Mouse (Mus musculus) Patski (cell line): Measurements from ENCODE around the gene Lypd4. TPM values are rescaled to one million over a fixed set of nuclear protein-coding genes. Genes with fewer than 3 reads are reported as not detected.
"Not testable (repeated sequence)": the region's sequence is repeated elsewhere in the genome, so short reads cannot be mapped to it uniquely, and the experiment has no call there.

Experiments used
- ATAC-seq: fragments of 100-300 bp; one replicate; pipeline ENCODE4 v1.8.0; 2021
- CTCF ChIA-PET: fragments of 350-600 bp; sonication (Branson Sonifier 250); formaldehyde crosslinking; loops from one replicate; lab custom pipeline; 2022; ENCODE audit warnings: inconsistent platforms; lab: Charles Lee
- POLR2A ChIA-PET: fragments of 350-600 bp; sonication (Branson Sonifier 250); formaldehyde crosslinking; loops from one replicate; lab custom pipeline; 2022; ENCODE audit warnings: antibody characterized with exemption, inconsistent platforms; lab: Charles Lee
- DNase-seq: peaks from one replicate; pipeline ENCODE4 v3.0.0-alpha.2; 2011; ENCODE audit warnings: low read depth, low spot score
- H3K27me3 ChIP-seq: fragments of 371-371 bp; one replicate; pipeline ENCODE4 v1.5.1; 2021
- CTCF ChIP-seq: fragments of 100-300 bp; IDR thresholded peaks from one replicate; pipeline ENCODE4 v1.5.1; 2021
- in situ Hi-C: fragments of 300-500 bp; cut with MboI; formaldehyde crosslinking; loops from 3 replicates; pipeline ENCODE4 v1.11.1; 2018; ENCODE audit warnings: low pct_unique_long_range_greater_than_20kb, mixed read lengths
- polyA plus RNA-seq: library from polyadenylated mRNA; unstranded; gene quantifications from one replicate; pipeline ENCODE4 v1.2.3, GENCODE M21; 2021

Gene Lypd4
- polyA plus RNA-seq, 1 experiment from 2014 or later: 0.10 TPM

DNA sequence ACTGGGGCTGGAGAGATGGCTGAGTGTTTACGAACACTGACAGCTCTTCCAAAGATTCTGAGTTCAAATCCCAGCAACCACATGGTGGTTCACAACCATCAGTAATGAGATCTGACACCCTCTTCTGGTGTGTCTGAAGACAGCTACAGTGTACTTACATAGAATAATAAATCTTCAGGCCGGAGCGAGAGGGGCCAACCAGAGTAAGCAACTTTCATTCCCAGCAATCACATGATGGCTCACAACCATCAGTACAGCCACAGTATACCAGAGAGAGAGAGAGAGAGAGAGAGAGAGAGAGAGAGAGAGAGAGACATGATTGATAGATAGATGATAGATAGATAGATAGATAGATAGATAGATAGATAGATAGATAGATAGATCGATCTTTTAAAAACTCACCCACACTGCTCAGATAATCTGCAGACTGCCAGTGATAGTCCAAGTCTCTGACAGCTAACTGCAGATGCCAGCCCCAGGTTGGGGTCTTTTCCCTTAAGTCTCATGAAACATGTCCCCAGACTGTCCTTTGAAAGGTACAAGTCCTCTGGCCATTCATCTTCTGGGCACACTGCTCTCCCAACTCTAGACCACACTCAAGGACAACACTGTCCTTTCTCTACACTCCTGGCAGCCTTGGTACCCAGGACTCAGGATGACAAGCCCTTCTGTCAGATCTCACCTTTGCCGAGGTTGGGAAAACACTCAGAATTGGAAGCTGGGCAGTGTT, 18.0 kb downstream of the Lypd4 start:
- ChIA-PET POLR2A (interaction anchor here (0.6 to 1.3 kb wide), 2 partner anchors 17 to 37 kb away, joined by 5 to 6 read pairs; partner anchors contain the start of gene Lypd4), CTCF (interaction anchor here (0.6 to 1.0 kb wide), 2 partner anchors 22 to 46 kb away, joined by 3 read pairs; no protein-coding TSS in a partner anchor)
- no peaks in the 10 kb centered on the region for H3K27me3 ChIP-seq
- in situ Hi-C loops: no loop called here
- no peak for ATAC-seq
- no peak for TF ChIP-seq CTCF
- no peak for DNase-seq

DNA sequence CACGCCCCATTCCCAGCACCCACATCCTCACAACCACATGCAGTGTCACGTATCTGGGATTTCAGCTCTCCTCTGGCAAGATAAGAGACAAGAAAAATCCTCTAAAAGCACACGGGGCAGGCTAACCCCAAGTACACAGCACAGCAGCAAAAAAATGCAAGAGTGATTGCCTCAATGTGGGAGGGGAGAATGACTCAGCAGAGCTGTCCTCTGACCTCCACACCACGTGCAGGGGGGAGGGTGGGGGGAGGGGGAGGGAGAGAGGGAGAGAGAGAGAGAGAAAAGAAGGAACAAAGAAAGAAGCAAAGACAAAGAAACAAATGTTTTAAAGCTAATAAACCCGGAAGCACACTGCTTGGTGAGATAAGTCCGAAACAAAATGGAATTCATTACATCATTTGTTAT, 18.8 kb downstream of the Lypd4 start:
- DNase-seq (no peak), ATAC-seq (no peak)
- CTCF ChIA-PET: interaction anchor here (1.0 kb wide), 1 partner anchor 22 kb away, joined by 3 read pairs; no protein-coding TSS in a partner anchor
- in situ Hi-C loops: no loop called here
- no peak for TF ChIP-seq CTCF
- POLR2A ChIA-PET: interaction anchor here (0.6 to 1.3 kb wide), 2 partner anchors 18 to 37 kb away, joined by 5 to 6 read pairs; partner anchors contain the start of gene Lypd4
- no peaks in the 10 kb centered on the region for H3K27me3 ChIP-seq

DNA sequence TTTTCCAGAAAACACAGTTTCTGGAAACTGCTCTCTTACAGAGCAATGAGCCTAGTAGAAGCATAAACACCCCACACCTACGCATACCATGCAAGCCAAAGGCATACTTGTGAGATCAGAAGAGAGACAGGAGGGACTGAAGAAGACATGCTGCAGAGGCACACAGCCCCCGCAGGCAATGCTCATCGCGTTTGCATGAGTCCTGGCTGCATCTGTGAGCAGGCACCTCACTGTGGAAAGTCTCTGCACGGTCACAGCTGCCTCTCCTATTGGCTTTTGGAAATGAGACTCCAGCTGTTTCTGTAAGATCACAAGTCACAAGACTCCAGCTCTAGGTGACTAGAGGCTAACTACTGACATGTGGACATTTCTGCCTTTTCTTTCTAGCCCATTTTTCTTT, 19.6 kb downstream of the Lypd4 start:
- no peaks in the 10 kb centered on the region for H3K27me3 ChIP-seq
- TF ChIP-seq CTCF: no peak
- DNase-seq (no peak), ATAC-seq (peak; percentile 65)
- CTCF ChIA-PET: no interaction called here
- in situ Hi-C loops: no loop called here
- POLR2A ChIA-PET: no interaction called here

DNA sequence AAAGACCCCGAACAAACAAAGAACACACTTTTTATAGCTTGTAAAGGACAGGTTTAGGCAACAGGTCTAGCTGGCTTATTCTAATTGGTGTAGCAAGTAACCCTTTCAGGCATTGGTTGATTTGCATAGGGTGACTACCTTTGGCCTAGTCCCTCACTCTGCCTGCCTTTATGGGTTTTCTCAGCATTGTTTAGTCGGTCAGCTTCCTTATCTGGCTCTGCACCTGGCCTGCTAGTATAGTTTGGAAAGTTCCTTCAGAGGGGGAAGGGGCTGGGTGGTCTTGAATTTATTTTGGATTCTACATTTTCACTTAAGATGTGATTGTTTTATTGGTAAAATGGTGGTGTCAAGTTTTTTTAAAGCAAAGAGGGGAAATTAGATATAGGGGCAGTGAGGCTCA, 23.2 kb downstream of the Lypd4 start:
- POLR2A ChIA-PET, H3K27me3 ChIP-seq, in situ Hi-C loops, DNase-seq, ATAC-seq: not testable (repeated sequence)
- CTCF ChIA-PET: interaction anchor here (1.0 kb wide), 1 partner anchor 35 kb away, joined by 3 read pairs; no protein-coding TSS in a partner anchor

DNA sequence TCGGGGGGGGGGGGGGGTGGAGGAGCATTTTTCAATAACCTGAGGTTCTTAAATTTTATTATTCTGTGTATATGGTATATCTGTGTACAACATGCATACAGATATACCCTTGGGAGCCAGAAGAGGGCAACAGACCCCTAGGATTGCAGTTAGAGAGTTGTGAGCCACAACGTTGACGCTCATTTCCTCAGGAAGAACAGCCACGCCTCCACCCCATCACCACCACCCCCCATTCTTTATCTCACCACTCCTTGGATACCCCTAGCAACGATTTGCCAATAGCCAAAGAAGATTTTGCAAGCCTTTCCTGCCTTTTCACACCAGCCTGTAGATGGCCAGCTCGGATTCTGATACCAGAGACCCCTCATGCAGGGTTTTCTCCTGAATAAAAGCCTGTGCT, 24.0 kb downstream of the Lypd4 start:
- peak; percentile 18 for TF ChIP-seq CTCF
- ATAC-seq (no peak), DNase-seq (no peak)
- in situ Hi-C loops: no loop called here
- H3K27me3 ChIP-seq: peaks cover 6% of the 10 kb centered on the region
- ChIA-PET POLR2A (no interaction called here), CTCF (no interaction called here)

DNA sequence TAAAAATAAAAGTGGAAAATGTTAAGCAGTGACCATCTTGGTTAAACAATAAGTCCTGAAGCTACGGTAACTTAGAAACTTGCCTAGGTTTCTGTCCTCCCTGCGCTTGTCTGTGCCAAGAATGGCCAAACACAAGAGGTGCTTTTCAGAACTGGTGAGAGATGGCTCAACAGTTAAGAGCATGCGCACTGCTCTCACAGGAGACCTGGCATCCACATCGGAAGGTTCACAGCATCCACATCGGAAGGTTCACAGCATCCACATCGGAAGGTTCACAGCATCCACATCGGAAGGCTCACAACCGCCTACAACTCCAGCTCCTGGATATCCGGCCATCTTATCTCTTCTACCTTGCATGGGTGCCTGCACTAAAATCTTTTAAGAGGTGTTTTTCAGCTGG, 24.6 kb downstream of the Lypd4 start:
- ChIA-PET POLR2A (no interaction called here), CTCF (no interaction called here)
- ATAC-seq (no peak), DNase-seq (no peak)
- H3K27me3 ChIP-seq: peaks cover 6% of the 10 kb centered on the region
- in situ Hi-C loops: no loop called here
- no peak for TF ChIP-seq CTCF

DNA sequence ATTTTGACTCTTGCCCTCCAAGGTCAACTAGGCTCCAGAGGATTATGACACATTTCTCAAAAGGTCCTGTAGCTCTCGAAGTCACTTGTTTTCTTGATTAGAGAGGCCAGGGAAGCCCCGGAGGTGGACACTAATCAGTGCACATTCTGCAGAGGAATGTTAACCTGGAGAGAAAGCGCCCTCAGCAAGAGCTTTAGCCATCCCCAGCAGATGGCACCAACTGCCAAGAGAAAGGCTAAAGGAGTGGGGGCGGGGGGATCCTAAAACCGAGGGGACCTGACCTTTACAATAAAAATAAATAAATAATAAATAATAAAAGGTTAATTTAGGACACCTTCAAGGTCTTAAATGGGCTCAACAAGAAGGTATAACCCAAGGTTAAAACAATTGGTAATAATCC, 25.6 kb downstream of the Lypd4 start:
- CTCF ChIA-PET: interaction anchor here (0.8 to 2.0 kb wide), 6 partner anchors 26 to 106 kb away, joined by 3 to 9 read pairs (median 4); no protein-coding TSS in a partner anchor
- H3K27me3 ChIP-seq: peaks cover 6% of the 10 kb centered on the region
- in situ Hi-C loops: no loop called here
- TF ChIP-seq CTCF: peak; percentile 41
- ATAC-seq: no peak
- no peak for DNase-seq
- POLR2A ChIA-PET: interaction anchor here (0.9 kb wide), 1 partner anchor 60 kb away, joined by 3 read pairs; no protein-coding TSS in a partner anchor

DNA sequence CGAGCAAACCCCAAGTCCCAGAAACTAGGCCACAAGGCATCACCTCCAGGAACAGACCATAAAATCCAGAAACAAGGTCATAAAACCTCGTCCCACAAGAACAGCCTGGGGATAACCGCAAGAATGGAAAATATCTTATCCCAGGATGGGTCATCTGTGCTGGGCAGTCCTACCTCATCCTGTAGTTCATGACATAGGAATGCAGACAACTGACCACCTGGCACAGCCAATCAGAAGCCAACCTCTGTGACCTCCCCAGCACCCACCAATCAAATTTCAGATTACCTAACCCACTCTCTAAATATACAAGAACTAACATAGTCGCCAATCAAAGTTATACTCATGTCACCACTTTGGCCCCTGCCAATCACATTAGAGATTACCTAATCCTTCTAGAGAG, 28.7 kb downstream of the Lypd4 start:
- no peak for TF ChIP-seq CTCF
- ChIA-PET CTCF (no interaction called here), POLR2A (no interaction called here)
- H3K27me3 ChIP-seq: peaks cover 6% of the 10 kb centered on the region
- DNase-seq: peak; percentile 33
- in situ Hi-C loops: no loop called here
- peak; percentile 59 for ATAC-seq

DNA sequence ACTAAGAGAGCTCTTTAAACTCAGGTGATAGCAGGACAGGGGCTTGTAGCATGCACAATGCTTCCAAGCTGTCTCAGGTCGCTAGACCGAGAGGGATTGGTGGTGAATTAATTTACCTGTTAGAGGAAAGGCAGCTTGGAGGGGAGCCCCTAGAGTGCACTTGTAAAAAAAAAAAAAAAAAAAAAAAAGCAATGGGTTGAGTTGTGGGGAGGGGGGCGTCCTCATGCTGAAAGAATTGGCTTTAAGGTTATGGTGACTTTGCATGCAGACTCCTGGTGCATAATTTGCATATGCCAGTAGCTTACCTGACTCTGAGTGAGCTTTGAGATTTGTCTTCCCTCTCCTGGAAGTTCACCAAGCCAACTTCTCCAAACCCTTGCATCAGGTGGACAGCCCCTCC, 29.4 kb downstream of the Lypd4 start:
- DNase-seq (no peak), ATAC-seq (no peak)
- ChIA-PET POLR2A (interaction anchor here (0.7 kb wide), 1 partner anchor 268 kb away, joined by 4 read pairs; no protein-coding TSS in a partner anchor), CTCF (no interaction called here)
- TF ChIP-seq CTCF: no peak
- H3K27me3 ChIP-seq: peaks cover 6% of the 10 kb centered on the region
- in situ Hi-C loops: no loop called here

DNA sequence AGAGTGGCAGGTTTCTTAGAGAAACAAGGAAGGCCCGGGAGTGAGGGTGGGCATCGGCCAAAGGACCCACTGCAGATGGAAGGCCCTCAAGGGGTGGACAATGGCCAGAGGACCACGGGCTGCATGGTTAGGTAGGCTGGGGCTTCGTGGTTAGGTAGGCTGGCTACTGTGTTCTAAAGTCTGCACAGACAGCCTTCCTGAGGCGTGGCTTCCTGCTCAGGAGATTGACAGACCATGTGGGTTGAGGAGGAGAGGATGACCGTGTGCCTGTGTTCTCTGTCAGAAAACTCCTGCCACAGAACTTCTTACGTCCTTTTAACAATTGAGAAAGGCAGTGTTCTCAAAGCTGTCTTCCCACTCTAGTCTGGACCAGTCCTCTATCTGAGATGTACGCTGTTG, 30.3 kb downstream of the Lypd4 start:
- DNase-seq: no peak
- ChIA-PET POLR2A (no interaction called here), CTCF (no interaction called here)
- no peak for ATAC-seq
- TF ChIP-seq CTCF: no peak
- H3K27me3 ChIP-seq: peaks cover 6% of the 10 kb centered on the region
- in situ Hi-C loops: no loop called here

DNA sequence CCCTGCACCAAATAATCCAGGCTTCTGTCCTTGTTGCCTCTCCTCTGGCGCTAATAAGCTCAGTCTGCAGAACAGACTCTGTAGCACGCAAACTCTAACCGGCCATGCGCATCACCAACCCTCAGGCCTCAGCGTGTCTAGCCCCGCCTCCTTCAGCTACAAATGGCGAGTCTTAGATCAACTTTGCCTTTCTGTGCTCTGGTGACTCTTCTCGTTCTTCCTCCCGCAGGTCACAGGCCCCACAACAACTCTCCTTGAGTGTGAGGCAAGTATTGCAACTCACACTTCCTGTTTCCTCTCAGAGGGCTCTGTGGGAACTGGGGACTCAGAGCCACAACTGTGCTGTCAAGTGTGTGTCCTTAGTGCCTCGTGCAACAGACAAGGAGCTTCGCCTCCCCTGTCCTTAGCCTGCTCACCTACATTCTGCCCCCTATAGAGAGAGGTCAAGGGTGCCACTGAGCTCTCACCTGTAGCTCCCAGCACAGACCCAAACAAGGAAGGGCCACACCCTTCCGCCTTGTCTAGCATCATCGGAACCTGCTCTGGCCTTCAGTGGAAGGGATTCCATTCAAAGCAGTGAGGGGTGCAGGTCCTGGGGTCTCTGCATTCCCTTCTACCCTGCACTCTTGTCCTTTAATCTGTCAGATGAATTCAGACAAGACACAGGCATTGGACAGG, 30.9 kb downstream of the Lypd4 start:
- CTCF ChIA-PET, POLR2A ChIA-PET, in situ Hi-C loops, DNase-seq, H3K27me3 ChIP-seq, ATAC-seq: not testable (repeated sequence)
